Mouse (Mus musculus): ENCODE results near the gene Xlr3a. TPM values are rescaled to one million over a fixed set of nuclear protein-coding genes. Genes with fewer than 3 reads are reported as not detected.

The Xlr3a gene
- 2.1 TPM for total RNA-seq (2023)

DNA sequence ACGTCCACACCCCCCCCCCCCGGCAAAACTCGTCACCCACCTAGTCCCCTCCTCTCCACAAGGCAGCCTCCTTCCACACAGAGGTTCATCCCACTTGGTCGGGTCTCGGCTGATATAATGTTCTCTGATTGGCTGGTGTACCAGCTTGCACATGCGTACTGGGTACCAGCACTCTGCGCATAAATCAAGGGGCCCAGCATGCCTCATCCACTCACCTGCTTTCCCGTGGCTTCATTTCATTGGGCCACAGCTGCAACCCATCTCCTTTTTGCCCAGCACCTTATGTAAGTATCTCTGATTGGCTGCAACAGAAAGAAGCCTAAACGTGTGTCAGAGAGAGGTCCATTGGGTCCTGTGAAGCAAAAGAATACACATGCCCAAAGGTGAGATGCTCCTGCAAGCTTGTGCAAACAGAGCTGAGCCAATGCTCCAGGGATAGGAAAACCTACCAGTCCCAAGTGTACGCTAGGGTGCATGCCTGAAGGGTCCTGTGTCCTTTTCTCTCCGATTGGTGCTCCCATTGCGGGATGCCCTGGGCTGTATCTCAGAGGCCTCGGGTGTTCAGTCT is at the start of gene Xlr3a:
TSS of gene Xlr3a (minus strand) at position 155 of the 568 bp plus-strand sequence.

DNA sequence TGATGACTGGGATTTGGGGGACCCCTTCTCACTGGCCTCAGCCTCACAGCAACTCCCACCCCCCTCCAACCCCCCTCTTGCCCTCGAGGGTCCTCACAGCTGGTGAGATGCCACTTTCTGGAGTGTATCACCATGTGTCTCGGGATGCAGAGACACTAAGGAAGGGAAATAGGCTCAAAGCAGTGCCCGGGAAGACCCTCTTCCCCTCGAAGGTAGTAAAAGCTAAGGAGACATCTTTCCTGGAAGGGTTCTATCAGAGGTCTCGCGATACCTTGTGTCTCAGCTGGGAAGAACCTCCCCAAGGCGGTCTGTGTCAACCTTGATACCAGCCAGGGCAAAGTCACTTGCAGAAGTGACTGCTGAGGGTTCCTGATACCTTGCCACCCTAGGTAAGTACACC is 19.9 kb upstream of the Xlr3a start, which contains the start of gene Gm14685:
TSS of gene Gm14685 (plus strand) at position 301 of the 400 bp plus-strand sequence.

DNA sequence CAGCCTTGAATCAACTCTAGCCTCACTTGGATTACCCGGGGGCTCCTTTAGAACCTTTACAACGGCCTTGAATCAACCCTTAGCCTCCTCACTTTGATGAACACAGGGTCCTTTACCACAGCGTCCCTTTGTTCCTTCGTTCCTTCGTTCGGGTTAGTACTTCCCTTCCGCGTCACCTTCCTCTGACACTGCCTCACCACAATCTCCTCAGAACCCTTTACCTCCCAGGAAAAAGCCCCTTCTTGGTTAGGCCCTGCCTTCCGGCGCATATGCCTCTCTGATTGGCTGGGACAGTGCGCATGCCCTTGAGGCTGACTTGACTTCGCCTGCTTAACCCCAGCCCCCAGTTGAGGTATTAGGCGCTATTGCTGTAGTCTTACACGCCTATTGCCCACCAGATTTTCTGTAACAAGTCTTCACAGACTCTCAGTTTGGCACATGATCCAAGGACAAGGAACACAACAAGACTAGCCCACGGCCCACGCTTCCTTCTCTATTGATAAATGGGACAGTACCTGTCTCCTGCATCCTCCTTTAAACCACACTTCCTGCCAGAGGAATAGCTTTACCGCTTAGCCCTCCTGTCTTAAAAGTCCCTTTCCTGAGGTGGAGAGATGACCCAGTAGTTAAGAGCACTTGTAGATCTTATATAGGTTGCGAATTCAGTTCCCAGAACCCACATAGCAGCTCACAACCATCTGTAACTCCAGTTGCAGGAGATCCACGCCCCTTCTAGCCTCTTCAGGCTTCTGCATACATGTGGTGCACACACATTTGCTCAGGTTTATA is 14.4 kb downstream of the Xlr3a start, which contains the start of gene Xlr4a:
TSS of gene Xlr4a (minus strand) at position 212 of the 789 bp plus-strand sequence.

DNA sequence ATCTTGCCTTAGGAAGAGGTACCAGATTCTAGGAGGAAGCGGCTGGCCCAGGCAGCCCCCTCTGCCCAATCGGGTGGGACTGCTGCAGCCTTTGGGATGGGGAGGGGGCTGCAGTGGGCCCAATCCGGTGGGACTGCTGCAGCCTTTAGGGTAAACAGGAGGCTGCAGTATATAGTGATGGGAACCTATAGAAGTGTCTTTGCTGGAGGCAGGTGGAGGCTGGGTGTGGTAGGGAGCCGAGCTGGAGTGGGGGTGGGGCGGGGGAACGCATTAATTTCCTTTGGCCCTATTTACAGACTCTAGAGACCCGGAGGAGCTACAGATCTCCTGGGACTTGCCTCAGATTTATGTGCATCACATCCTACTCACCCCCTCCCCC is 32.5 kb downstream of the Xlr3a start, which contains the start of gene Pnma3:
TSS of gene Pnma3 (plus strand) at position 373 of the 379 bp plus-strand sequence.

DNA sequence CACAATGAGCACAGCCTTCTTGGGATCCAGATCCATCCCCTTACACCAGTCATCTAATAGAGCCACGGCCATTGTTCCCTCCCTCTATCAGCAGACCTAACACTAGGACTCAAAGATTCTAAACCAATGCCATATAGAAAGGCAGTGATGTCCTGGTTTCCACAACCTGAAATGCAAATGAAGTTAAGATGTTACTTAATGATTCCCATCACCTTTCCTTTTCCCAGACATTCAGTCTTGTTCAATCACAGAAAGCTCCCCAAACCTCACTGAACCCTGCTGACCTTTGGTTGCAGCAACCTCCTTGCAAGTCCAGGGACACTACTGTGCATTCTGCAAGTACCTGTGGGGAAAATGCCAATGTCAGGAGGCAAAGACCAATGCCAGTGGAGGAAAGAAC is 59.9 kb downstream of the Xlr3a start, which contains the start of gene Pnma5:
TSS of gene Pnma5 (minus strand) at position 101 of the 400 bp plus-strand sequence.

Other genes with a start within 250 kb of the Xlr3a start
- gene Cetn2, start 178.7 kb downstream of the Xlr3a start, total RNA-seq (2023) = 32.0 TPM
- gene Nsdhl, start 178.5 kb downstream of the Xlr3a start, total RNA-seq (2023) = 17.6 TPM
- 0.79 TPM for gene Zfp185, start 109.8 kb downstream of the Xlr3a start, total RNA-seq (2023)
- gene Pnma5, start 60.0 kb downstream of the Xlr3a start, total RNA-seq (2023) = 0.73 TPM
- gene Pnma3, start 32.3 kb downstream of the Xlr3a start, total RNA-seq (2023) = not detected
- 54.9 TPM for gene Xlr4a, start 14.6 kb downstream of the Xlr3a start, total RNA-seq (2023)
- gene Gm14685, start 20.0 kb upstream of the Xlr3a start, total RNA-seq (2023) = 1.7 TPM
- gene Xlr5b, start 51.7 kb upstream of the Xlr3a start, total RNA-seq (2023) = not detected
- not detected for gene DXBay18, start 52.4 kb upstream of the Xlr3a start, total RNA-seq (2023)
- not detected for gene Spin2d, start 79.9 kb upstream of the Xlr3a start, total RNA-seq (2023)
- gene Xlr3b, start 95.1 kb upstream of the Xlr3a start, total RNA-seq (2023) = 17.1 TPM
- gene Xlr4b, start 117.2 kb upstream of the Xlr3a start, total RNA-seq (2023) = 91.2 TPM
- gene F8a, start 131.2 kb upstream of the Xlr3a start, total RNA-seq (2023) = 12.1 TPM
- gene Xlr4c, start 146.0 kb upstream of the Xlr3a start, total RNA-seq (2023) = 47.5 TPM
- not detected for gene Xlr3c, start 168.3 kb upstream of the Xlr3a start, total RNA-seq (2023)
- not detected for gene Xlr5a, start 195.9 kb upstream of the Xlr3a start, total RNA-seq (2023)
- gene Xlr5c, start 195.9 kb upstream of the Xlr3a start, total RNA-seq (2023) = not detected
- gene Gm45015, start 239.7 kb upstream of the Xlr3a start, total RNA-seq (2023) = not detected
- gene Zfp275, start 245.5 kb upstream of the Xlr3a start, total RNA-seq (2023) = 30.3 TPM